Mouse (Mus musculus) intestine, postnatal 0 days (tissue): Measurements from ENCODE around the gene Snx33. TPM values are rescaled to one million over a fixed set of nuclear protein-coding genes. Genes with fewer than 3 reads are reported as not detected.

Source experiments
- ATAC-seq: fragments of 200-750 bp; cut with Nextera tagmentation; 2 replicates; pipeline ENCODE4 v1.8.0; 2017; ENCODE audit warnings: mild to moderate bottlenecking, moderate TSS enrichment, moderate library complexity
- H3K27ac ChIP-seq: fragments of 300-500 bp; sonication (generic); 2 replicates; pipeline ENCODE4 v1.5.1; 2014; ENCODE audit warnings: mild to moderate bottlenecking, low read depth, low read length, moderate library complexity
- H3K27me3 ChIP-seq: fragments of 300-500 bp; sonication (generic); replicated peaks from 2 replicates; pipeline ENCODE4 v1.6.1; 2014; ENCODE audit warnings: low read length, mixed read lengths; ENCODE audit not compliant: control insufficient read depth, insufficient read depth
- H3K36me3 ChIP-seq: fragments of 300-500 bp; sonication (generic); 2 replicates; pipeline ENCODE4 v1.6.1; 2014; ENCODE audit warnings: mild to moderate bottlenecking, moderate library complexity; ENCODE audit not compliant: control insufficient read depth, insufficient read depth
- H3K4me1 ChIP-seq: fragments of 300-500 bp; sonication (generic); replicated peaks from 2 replicates; pipeline ENCODE4 v1.6.1; 2014; ENCODE audit warnings: antibody characterized with exemption, low read length, mixed read lengths; ENCODE audit not compliant: control insufficient read depth, insufficient read depth
- H3K4me2 ChIP-seq: fragments of 300-500 bp; sonication (generic); replicated peaks from 2 replicates; pipeline ENCODE4 v1.6.1; 2014; ENCODE audit warnings: low read depth, mild to moderate bottlenecking, moderate library complexity
- H3K4me3 ChIP-seq: fragments of 300-500 bp; sonication (generic); 2 replicates; pipeline ENCODE4 v1.5.1; 2014; ENCODE audit warnings: low read depth, low read length
- H3K9ac ChIP-seq: fragments of 300-500 bp; sonication (generic); 2 replicates; pipeline ENCODE4 v1.6.1; 2014; ENCODE audit warnings: mild to moderate bottlenecking, low read depth, low read length
- H3K9me3 ChIP-seq: fragments of 300-500 bp; sonication (generic); 2 replicates; pipeline ENCODE4 v1.6.1; 2016; ENCODE audit warnings: mixed run types; ENCODE audit not compliant: control insufficient read depth
- CTCF ChIP-seq: sonication (generic); IDR thresholded peaks from 2 replicates; pipeline ENCODE4 v1.5.1; 2016; ENCODE audit warnings: low read depth, mild to moderate bottlenecking, control low read depth, antibody characterized with exemption, moderate library complexity
- WGBS: fragments of 180-500 bp; shearing (Covaris S2); extraction: QIAGEN DNeasy Blood & Tissue Kit; methylation state at CpG from one replicate; pipeline ENCODE4 v1.1.7; 2014; 5-methylcytosine and 5-hydroxymethylcytosine counted together
- polyA plus RNA-seq: library from polyadenylated mRNA; unstranded; fragments of >200 nt; fragmentation: Nextera tagmentation; extraction: Ambion mirVana; gene quantifications from 2 replicates; pipeline ENCODE4 v1.2.1, GENCODE M21; 2015

The Snx33 gene
- polyA plus RNA-seq, 1 experiment from 2014 or later, result 2.0 TPM

DNA sequence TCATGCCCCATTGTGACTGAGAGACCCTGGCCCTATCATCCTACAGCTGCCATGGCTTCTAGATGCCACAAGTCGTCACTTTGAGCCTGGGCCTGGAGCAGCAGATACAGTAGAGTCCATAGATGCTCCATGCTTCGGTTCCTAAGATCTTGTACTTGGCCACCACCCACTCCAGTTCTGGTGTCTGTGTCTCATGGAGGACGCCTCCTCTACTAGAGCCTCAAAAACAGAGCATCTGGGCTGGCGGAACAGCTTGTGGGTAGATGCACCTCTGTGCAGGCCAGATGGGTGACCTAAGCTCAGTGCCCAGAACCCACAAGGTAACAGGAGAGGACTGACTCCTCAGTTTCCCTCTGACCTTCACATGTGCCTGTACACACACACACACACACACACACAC lies 43.8 kb downstream of the Snx33 start:
- no peak for ATAC-seq
- Histone ChIP-seq H3K9ac (no peak overlapping the region), H3K27me3 (no peaks in the 10 kb centered on the region), H3K27ac (no peak overlapping the region), H3K36me3 (peaks cover 13% of the 10 kb centered on the region; the same call in 1 of the 2 replicates), H3K9me3 (no peaks in the 10 kb centered on the region), H3K4me1 (no peaks in the 10 kb centered on the region), H3K4me3 (no peak overlapping the region), H3K4me2 (no peak overlapping the region)
- TF ChIP-seq CTCF, result no peak
- 88% methylated on average over 4 of the region's 4 CpGs for whole genome bisulfite sequencing

DNA sequence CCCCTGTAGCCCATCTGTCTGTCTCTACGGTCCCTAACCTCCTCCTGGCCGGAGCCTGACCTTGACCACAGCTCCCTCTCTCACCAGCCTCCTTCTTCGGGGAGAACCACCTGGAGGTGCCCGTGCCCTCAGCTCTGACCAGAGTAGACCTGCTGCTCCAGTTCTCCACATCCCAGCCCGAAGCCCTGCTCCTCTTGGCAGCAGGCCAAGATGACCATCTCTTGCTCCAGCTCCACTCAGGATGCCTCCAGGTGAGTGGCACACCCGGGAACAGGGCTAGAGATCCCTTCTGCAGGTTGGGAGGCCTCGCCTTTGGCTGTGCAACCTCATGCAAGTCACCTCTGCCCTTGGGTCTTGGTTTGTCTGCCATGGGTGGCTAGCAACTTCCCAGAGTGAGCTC lies 44.7 kb downstream of the Snx33 start:
- H3K4me2 ChIP-seq, result no peak overlapping the region
- H3K4me3 ChIP-seq, result no peak overlapping the region
- no peak overlapping the region for H3K9ac ChIP-seq
- H3K27ac ChIP-seq, result no peak overlapping the region
- 65% methylated on average over 7 of the region's 7 CpGs for WGBS
- H3K27me3 ChIP-seq, result no peaks in the 10 kb centered on the region
- H3K4me1 ChIP-seq, result no peaks in the 10 kb centered on the region
- TF ChIP-seq CTCF, result no peak
- no peaks in the 10 kb centered on the region for H3K9me3 ChIP-seq
- no peak for ATAC-seq
- H3K36me3 ChIP-seq, result peaks cover 13% of the 10 kb centered on the region; the same call in 1 of the 2 replicates

DNA sequence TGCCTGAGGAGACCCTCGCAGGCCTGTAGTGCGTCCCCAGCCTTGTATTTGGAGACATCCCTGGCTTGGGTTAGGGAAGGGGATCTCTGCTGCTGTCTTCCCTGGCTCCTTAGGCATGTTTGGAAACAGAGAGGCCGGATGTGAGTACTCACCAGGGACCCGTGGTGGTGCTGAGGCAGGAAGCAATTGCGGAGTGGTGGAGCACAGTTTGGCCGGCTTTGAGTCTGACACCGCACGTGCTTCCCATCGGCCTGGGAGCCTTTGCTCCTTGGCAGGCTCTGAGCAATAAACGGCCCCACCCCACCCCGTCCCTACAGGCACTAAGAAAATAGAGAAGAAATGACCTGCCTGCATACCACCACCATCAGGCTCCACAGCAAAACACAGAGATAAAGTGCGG lies 45.4 kb downstream of the Snx33 start:
- TF ChIP-seq CTCF, result no peak
- 0 out of 2 replicates have a peak overlapping the region, but pooled peaks have one; percentile 2 for H3K27ac ChIP-seq
- H3K4me1 ChIP-seq, result no peaks in the 10 kb centered on the region
- peaks cover 13% of the 10 kb centered on the region; the same call in 1 of the 2 replicates for H3K36me3 ChIP-seq
- no peak overlapping the region for H3K4me2 ChIP-seq
- ATAC-seq, result no peak
- H3K9me3 ChIP-seq, result no peaks in the 10 kb centered on the region
- H3K9ac ChIP-seq, result no peak overlapping the region
- 25% methylated on average over 12 of the region's 12 CpGs for WGBS
- no peaks in the 10 kb centered on the region for H3K27me3 ChIP-seq
- H3K4me3 ChIP-seq, result no peak overlapping the region

DNA sequence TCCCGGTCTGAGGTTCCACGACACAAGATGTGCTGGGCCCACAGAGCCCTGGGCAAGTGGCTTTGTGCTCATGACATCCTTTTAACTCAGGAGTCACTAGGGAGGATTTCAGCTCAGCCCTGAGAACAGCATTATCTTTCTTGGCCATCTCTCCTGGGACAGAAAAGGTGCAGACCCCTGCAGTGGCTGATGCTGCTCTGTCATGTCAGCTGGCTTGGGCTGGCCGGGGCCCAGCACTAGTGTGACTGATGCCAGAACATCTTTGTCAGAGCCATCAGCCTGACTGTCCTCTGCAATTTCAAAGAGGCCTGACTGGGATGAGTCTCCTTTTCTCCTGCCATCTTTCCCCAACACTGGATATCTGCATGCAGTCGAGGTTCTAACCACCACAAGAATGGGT lies 45.9 kb downstream of the Snx33 start:
- Histone ChIP-seq H3K9ac (no peak overlapping the region), H3K4me3 (no peak overlapping the region), H3K27me3 (no peaks in the 10 kb centered on the region), H3K36me3 (peaks cover 9% of the 10 kb centered on the region; the same call in 1 of the 2 replicates), H3K4me1 (no peaks in the 10 kb centered on the region), H3K9me3 (no peaks in the 10 kb centered on the region), H3K4me2 (no peak overlapping the region), H3K27ac (no peak overlapping the region)
- whole genome bisulfite sequencing, result 66% methylated on average over 4 of the region's 4 CpGs
- no peak for TF ChIP-seq CTCF
- ATAC-seq, result no peak

DNA sequence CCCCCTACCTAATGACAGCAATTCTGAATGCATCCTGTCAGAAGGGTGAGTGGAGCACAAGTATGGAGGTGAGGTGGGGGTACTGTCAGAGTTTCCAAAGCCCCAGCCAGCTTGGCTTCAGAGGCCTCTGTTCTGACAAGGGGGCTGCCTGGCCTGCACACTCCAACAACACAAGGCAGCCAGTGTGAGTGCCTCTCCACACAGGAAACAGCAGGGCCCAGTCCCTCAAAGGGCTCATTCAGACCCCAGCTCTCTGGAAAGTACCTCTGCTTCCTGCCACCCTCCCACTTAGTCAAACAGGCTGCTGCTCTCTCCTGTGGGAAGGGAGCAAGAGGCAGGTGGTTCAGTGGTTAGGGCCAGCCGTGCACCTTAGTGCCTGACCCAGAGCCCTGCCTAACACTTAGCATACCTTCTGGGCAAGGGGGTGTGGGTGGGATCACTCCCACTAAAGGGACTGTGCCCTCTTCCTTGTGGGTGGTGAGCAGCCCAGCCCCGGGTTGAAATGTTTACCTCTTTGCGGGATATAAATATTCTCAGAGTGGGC lies 46.6 kb downstream of the Snx33 start:
- no peaks in the 10 kb centered on the region for H3K9me3 ChIP-seq
- H3K27ac ChIP-seq, result no peak overlapping the region
- H3K4me2 ChIP-seq, result no peak overlapping the region
- 53% methylated on average over 3 of the region's 3 CpGs for WGBS
- no peak for TF ChIP-seq CTCF
- H3K4me3 ChIP-seq, result no peak overlapping the region
- H3K4me1 ChIP-seq, result no peaks in the 10 kb centered on the region
- H3K9ac ChIP-seq, result no peak overlapping the region
- H3K36me3 ChIP-seq, result peaks cover 7% of the 10 kb centered on the region; the same call in 1 of the 2 replicates
- H3K27me3 ChIP-seq, result no peaks in the 10 kb centered on the region
- ATAC-seq, result no peak

DNA sequence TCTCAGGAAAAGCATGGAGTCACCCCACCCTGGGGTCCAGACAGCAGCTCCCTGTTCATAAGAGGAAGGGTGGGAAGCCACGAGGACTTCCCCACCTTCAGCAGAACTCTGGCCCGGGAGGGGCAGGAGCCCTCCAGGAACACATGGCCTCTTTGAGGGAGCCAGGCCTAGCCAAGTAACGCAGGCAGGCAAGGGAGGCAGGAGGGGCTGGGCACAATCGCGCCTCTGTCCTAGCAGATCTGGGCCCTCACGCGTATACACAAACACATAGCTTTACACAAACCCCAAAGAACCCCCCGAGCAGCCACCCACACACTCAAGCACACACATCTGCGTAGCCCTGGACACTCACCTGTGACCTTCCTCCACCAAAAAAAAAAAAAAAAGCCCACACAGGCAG lies 47.4 kb downstream of the Snx33 start:
- no peak overlapping the region for H3K4me2 ChIP-seq
- no peak for TF ChIP-seq CTCF
- no peak for ATAC-seq
- H3K9ac ChIP-seq, result no peak overlapping the region
- no peak overlapping the region for H3K27ac ChIP-seq
- H3K27me3 ChIP-seq, result no peaks in the 10 kb centered on the region
- H3K36me3 ChIP-seq, result peaks cover 3% of the 10 kb centered on the region; the same call in 1 of the 2 replicates
- no peaks in the 10 kb centered on the region for H3K9me3 ChIP-seq
- WGBS, result 48% methylated on average over 9 of the region's 9 CpGs
- no peaks in the 10 kb centered on the region for H3K4me1 ChIP-seq
- H3K4me3 ChIP-seq, result no peak overlapping the region
